In the genomic region with DNA sequence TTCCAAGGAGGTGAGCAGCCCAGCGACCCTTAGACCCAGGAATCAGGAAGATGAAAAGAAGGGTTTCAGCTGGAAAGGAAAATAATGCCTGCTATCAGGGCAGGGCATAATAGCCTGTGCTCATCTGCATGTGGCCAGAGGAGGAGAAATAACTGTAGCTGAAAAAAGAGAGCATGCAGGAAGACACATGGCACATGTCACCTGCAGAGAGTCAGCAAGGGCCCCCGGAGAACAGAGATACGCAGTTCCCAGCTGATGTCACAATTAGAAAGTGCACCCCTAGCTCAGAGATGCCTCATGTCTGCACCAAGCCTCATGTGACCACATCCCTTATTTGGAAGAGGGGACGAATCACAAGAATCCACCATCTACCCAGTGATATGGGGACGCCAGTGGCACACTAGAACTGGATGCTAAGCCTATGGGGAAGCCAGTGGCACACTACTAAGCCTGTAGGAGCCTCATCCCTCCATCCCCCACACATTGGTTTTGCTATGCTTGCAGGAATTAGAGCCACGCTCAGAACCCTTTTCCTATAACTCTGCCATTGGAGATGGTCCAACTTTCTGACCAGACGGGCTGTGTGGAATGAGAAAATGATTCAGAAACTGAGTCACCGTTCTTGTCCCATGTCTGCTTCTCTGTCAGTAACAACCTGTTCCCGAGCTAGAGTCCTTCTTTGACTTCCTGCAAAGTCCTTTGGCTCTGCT, we compare ENCODE assay signal across 13 mouse cellular contexts. TPM values are rescaled to one million over a fixed set of nuclear protein-coding genes. Genes with fewer than 3 reads are reported as not detected.
DNase-seq lines count a peak whose midpoint lies in the region; ATAC-seq and TF ChIP-seq lines count a peak whose summit lies in the region.
"Had no signal": no experiment of that assay in that cellular context is flagged by ENCODE, and none has a peak within 500 bp of the region (broad histone marks: within the 10 kb centered on the region; RNA-seq: fewer than 3 reads in every experiment).

No protein-coding gene starts in this region.

- no peak for DNase-seq in heart, embryonic 10.5 days (ENCODE audit: low spot score)
- no peak for DNase-seq in heart, adult 18-20 months
- DNase-seq in lung, postnatal 0 days (ENCODE audit: low spot score): peak; percentile 67
- DNase-seq in lung, postnatal 36 days: no peak
- DNase-seq in MEL (ENCODE audit: low read depth, low spot score): no peak
- DNase-seq in cerebellum, postnatal 10 days: no peak
- DNase-seq: cerebellum, postnatal 36 days; kidney, adult 18-20 months; retina, postnatal 1 day had no signal

- peak overlapping the region; percentile 56 for H3K27ac ChIP-seq in heart, embryonic 10.5 days
- H3K27ac ChIP-seq in lung, postnatal 0 days (ENCODE audit: low read length): 0 out of 2 replicates have a peak overlapping the region, but pooled peaks have one; percentile 9
- H3K27ac ChIP-seq in MEL (ENCODE audit: control insufficient read depth, low read depth, low read length): no peak overlapping the region
- H3K27ac ChIP-seq in hindbrain, embryonic 13.5 days: no peak overlapping the region
- H3K27ac ChIP-seq: midbrain, embryonic 12.5 days; neural tube, embryonic 13.5 days had no signal

- no peaks in the 10 kb centered on the region for H3K36me3 ChIP-seq in heart, embryonic 10.5 days
- no peaks in the 10 kb centered on the region for H3K36me3 ChIP-seq in lung, postnatal 0 days (ENCODE audit: insufficient read depth, low read length)
- peaks cover 0 to 3% of the 10 kb centered on the region in 2 experiments; a peak in 1 of 4 replicates for H3K36me3 ChIP-seq in MEL (ENCODE audit: control insufficient read depth in 1 of 2, insufficient read depth in 2 of 2, low read length in 2 of 2)
- H3K36me3 ChIP-seq in hindbrain, embryonic 13.5 days: no peaks in the 10 kb centered on the region
- H3K36me3 ChIP-seq: midbrain, embryonic 12.5 days; neural tube, embryonic 13.5 days had no signal

- H3K9ac ChIP-seq in lung, postnatal 0 days (replicated peaks; ENCODE audit: low read depth): no peak overlapping the region
- no peak overlapping the region for H3K9ac ChIP-seq in MEL (ENCODE audit: control insufficient read depth, low read depth, low read length, poor library complexity, severe bottlenecking)
- H3K9ac ChIP-seq in hindbrain, embryonic 13.5 days: no peak overlapping the region
- H3K9ac ChIP-seq: midbrain, embryonic 12.5 days; neural tube, embryonic 13.5 days had no signal

- H3K4me2 ChIP-seq in lung, postnatal 0 days (replicated peaks; ENCODE audit: low read depth, low read length): no peak overlapping the region
- no peak overlapping the region for H3K4me2 ChIP-seq in hindbrain, embryonic 13.5 days
- H3K4me2 ChIP-seq: midbrain, embryonic 12.5 days; neural tube, embryonic 13.5 days had no signal

- H3K79me2 ChIP-seq in MEL (ENCODE audit: control insufficient read depth, insufficient read depth, low read length, poor library complexity): no peaks in the 10 kb centered on the region

- peaks cover 39% of the 10 kb centered on the region for H3K4me1 ChIP-seq in heart, embryonic 10.5 days
- peaks cover 7% of the 10 kb centered on the region; the same call in 1 of the 2 replicates for H3K4me1 ChIP-seq in lung, postnatal 0 days (ENCODE audit: insufficient read depth, low read depth, low read length)
- H3K4me1 ChIP-seq in MEL (ENCODE audit: control insufficient read depth in 1 of 2, insufficient read depth in 2 of 2, low read length in 2 of 2): peaks cover 0 to 9% of the 10 kb centered on the region in 2 experiments; a peak in 2 of 4 replicates
- peaks cover 12% of the 10 kb centered on the region; the same call in 1 of the 2 replicates for H3K4me1 ChIP-seq in hindbrain, embryonic 13.5 days (replicated peaks)
- H3K4me1 ChIP-seq: midbrain, embryonic 12.5 days had no signal

- no peak for ATAC-seq in lung, postnatal 0 days
- ATAC-seq in megakaryocyte progenitor cell, adult 5-6 weeks (replicated peaks; ENCODE audit: poor library complexity): peak; percentile 30
- ATAC-seq in hindbrain, embryonic 13.5 days (ENCODE audit: low FRiP score): no peak

- TF ChIP-seq CTCF in lung, postnatal 0 days (IDR thresholded peaks at IDR 0.05): no peak
- TF ChIP-seq CTCF in MEL (IDR thresholded peaks at IDR 0.05 in 2 of 3, conservative IDR thresholded peaks at IDR 0.05 in 1 of 3; ENCODE audit: control insufficient read depth in 1 of 3, insufficient read depth in 1 of 3, low read depth in 2 of 3, low read length in 3 of 3, poor library complexity in 1 of 3, severe bottlenecking in 1 of 3): no peak

- WGBS in heart, embryonic 10.5 days: 58% methylated on average over 9 of the region's 9 CpGs
- 44% methylated on average over 9 of the region's 9 CpGs for WGBS in lung, postnatal 0 days
- 72% methylated on average over 9 of the region's 9 CpGs for WGBS in hindbrain, embryonic 13.5 days

- no peaks in the 10 kb centered on the region for H3K9me3 ChIP-seq in heart, embryonic 10.5 days
- H3K9me3 ChIP-seq in lung, postnatal 0 days (ENCODE audit: low read length): no peaks in the 10 kb centered on the region
- H3K9me3 ChIP-seq in MEL (replicated peaks; ENCODE audit: insufficient read depth, low read length): no peaks in the 10 kb centered on the region
- peaks cover 5% of the 10 kb centered on the region; the same call in 1 of the 2 replicates for H3K9me3 ChIP-seq in hindbrain, embryonic 13.5 days
- H3K9me3 ChIP-seq: midbrain, embryonic 12.5 days; neural tube, embryonic 13.5 days had no signal

- peak; percentile 72; the same call in 1 of the 2 replicates for TF ChIP-seq EP300 in lung, postnatal 0 days (IDR thresholded peaks at IDR 0.05)
- TF ChIP-seq EP300 in MEL (IDR thresholded peaks at IDR 0.05; ENCODE audit: low read depth in 1 of 2, low read length in 2 of 2): no peak

- TF ChIP-seq POLR2A in MEL (IDR thresholded peaks at IDR 0.05; ENCODE audit: control insufficient read depth in 1 of 2, insufficient read depth in 1 of 2, low read depth in 1 of 2, low read length in 2 of 2, poor library complexity in 1 of 2): no peak

- no peak for TF ChIP-seq RAD21 in MEL (IDR thresholded peaks at IDR 0.05; ENCODE audit: low read depth, low read length)

- no peaks in the 10 kb centered on the region for H3K27me3 ChIP-seq in heart, embryonic 10.5 days (ENCODE audit: insufficient read depth, poor library complexity, severe bottlenecking)
- H3K27me3 ChIP-seq in lung, postnatal 0 days (replicated peaks; ENCODE audit: insufficient read depth, low read length): no peaks in the 10 kb centered on the region
- H3K27me3 ChIP-seq in MEL (ENCODE audit: control insufficient read depth in 1 of 2, insufficient read depth in 2 of 2, low read length in 2 of 2): no peaks in the 10 kb centered on the region
- H3K27me3 ChIP-seq in hindbrain, embryonic 13.5 days: no peaks in the 10 kb centered on the region; the same call in 1 of the 2 replicates
- H3K27me3 ChIP-seq: midbrain, embryonic 12.5 days; neural tube, embryonic 13.5 days had no signal

- no peak overlapping the region for H3K4me3 ChIP-seq in heart, embryonic 10.5 days
- no peak overlapping the region for H3K4me3 ChIP-seq in lung, postnatal 0 days (ENCODE audit: low read depth, low read length)
- H3K4me3 ChIP-seq in MEL (ENCODE audit: control insufficient read depth in 1 of 2, insufficient read depth in 1 of 2, low read depth in 2 of 2, low read length in 2 of 2): no peak overlapping the region
- no peak overlapping the region for H3K4me3 ChIP-seq in hindbrain, embryonic 13.5 days
- H3K4me3 ChIP-seq: midbrain, embryonic 12.5 days; neural tube, embryonic 13.5 days had no signal

TF ChIP-seq in MEL, 35 proteins besides CTCF, POLR2A, EP300 and RAD21:
- TF ChIP-seq USF1 (IDR thresholded peaks at IDR 0.05; ENCODE audit: low read depth, low read length): peak; percentile 56; the same call in 1 of the 2 replicates
- no peak for TF ChIP-seq POLR2AphosphoS2 (IDR thresholded peaks at IDR 0.05; ENCODE audit: low read length)
- TF ChIP-seq ETS1 (IDR thresholded peaks at IDR 0.05; ENCODE audit: low read depth, low read length): no peak
TF ChIP-seq in MEL: peak in this region for 1.

RNA-seq across cellular contexts. Expression of gene Tgm2, which starts 21.4 kb away (rescaled TPM):
- polyA plus RNA-seq in heart, embryonic 10.5 days (2016; fragmentation: Nextera tagmentation; extraction: Ambion mirVana): 134 and 256 TPM in 2 replicates
- total RNA-seq in heart, adult 18-20 months (2021): 100 to 1,000 TPM; 247 to 266 TPM
- 97.0 TPM in 2 replicates for polyA plus RNA-seq in lung, postnatal 0 days (2015; fragmentation: Nextera tagmentation; extraction: Ambion mirVana)
- total RNA-seq in MEL (2012; rRNA removed): 6.1 and 11.0 TPM in 2 replicates
- 1 to 10 TPM in 1 of 2 experiments, not detected in 1; 7.7 TPM for polyA plus RNA-seq in MEL (2012; ENCODE audit: insufficient read depth in 1 of 2, insufficient read length in 2 of 2, low read depth in 1 of 2, low replicate concordance in 2 of 2, missing spikeins in 1 of 2)
- total RNA-seq in megakaryocyte progenitor cell, adult 5-6 weeks (2015): 0.07 and 0.39 TPM in 2 replicates
- total RNA-seq in megakaryocyte progenitor cell, adult 5-6 weeks (2017): 0.58 and 1.5 TPM in 2 replicates
- polyA plus RNA-seq in hindbrain, embryonic 13.5 days (2015; fragmentation: Nextera tagmentation; extraction: Ambion mirVana): 10.1 TPM in 2 replicates

Comparison
In these comparisons a context has a peak if more than half of its experiments do, and no peak if none do; other contexts are left out.
1. H3K27ac ChIP-seq: peak in heart, embryonic 10.5 days (single experiment) and lung, postnatal 0 days (single experiment); none in MEL (single experiment) and hindbrain, embryonic 13.5 days (single experiment).